Mouse (Mus musculus): ENCODE results near the gene Vmn1r72. TPM values are rescaled to one million over a fixed set of nuclear protein-coding genes. Genes with fewer than 3 reads are reported as not detected.
"Not testable (repeated sequence)": the region's sequence is repeated elsewhere in the genome, so short reads cannot be mapped to it uniquely, and the experiment has no call there.

The Vmn1r72 gene
- not detected in 2 replicates for total RNA-seq (2021)
- long read RNA-seq = 0 reads

- not testable (repeated sequence) for DNase-seq
These were observed at the start of gene Vmn1r72 for GRCm38 (mm10) chr7:11680047-11680446. Vmn1r72 (minus strand) TSS chr7:11680147.

DNA sequence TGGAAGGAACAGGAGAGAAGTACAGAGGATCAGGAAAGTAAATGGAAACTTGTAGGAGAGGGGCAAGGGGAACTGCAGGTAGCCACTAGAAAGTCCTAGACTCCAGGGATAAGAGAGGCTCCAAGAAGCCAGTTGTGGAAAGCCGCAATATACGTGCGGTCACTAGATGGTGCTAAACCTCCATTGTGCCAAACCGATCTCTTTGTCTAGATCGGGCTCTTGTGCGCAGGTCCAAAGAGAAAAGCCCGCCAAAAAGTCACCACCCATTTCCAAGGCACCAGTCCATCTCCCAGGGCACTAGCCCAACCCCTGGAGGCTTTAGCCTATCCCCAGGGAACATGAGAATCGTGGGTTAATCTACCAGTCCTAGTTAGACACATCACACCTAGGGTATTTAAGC, 62.9 kb downstream of the Vmn1r72 start:
- peak; percentile 2 for DNase-seq

Other genes with a start within 250 kb of the Vmn1r72 start
- gene Zscan4-ps2, start 165.8 kb downstream of the Vmn1r72 start, total RNA-seq (2021) = not detected in 2 replicates
- gene Zscan4-ps3, start 70.8 kb downstream of the Vmn1r72 start, total RNA-seq (2021) = not detected in 2 replicates
- not detected in 2 replicates for gene Vmn1r73, start 50.1 kb upstream of the Vmn1r72 start, total RNA-seq (2021)
- gene Vmn1r74, start 153.8 kb upstream of the Vmn1r72 start, total RNA-seq (2021) = not detected in 2 replicates
- not detected in 2 replicates for gene Vmn1r75, start 194.5 kb upstream of the Vmn1r72 start, total RNA-seq (2021)